Mouse (Mus musculus) hindbrain, embryonic 16.5 days (tissue): ENCODE results near the gene Ifitm6. TPM values are rescaled to one million over a fixed set of nuclear protein-coding genes. Genes with fewer than 3 reads are reported as not detected.

Source experiments
- ATAC-seq: fragments of 200-750 bp; cut with Nextera tagmentation; 2 replicates; pipeline ENCODE4 v1.8.0; 2017; ENCODE audit warnings: moderate TSS enrichment, moderate library complexity
- H3K27ac ChIP-seq: fragments of 300-500 bp; sonication (generic); 2 replicates; pipeline ENCODE4 v1.5.1; 2014; ENCODE audit warnings: low read depth, mild to moderate bottlenecking, control low read depth, low read length, moderate library complexity
- H3K27me3 ChIP-seq: fragments of 300-500 bp; sonication (generic); replicated peaks from 2 replicates; pipeline ENCODE4 v1.6.1; 2014; ENCODE audit warnings: low read length; ENCODE audit not compliant: control insufficient read depth, insufficient read depth
- H3K36me3 ChIP-seq: fragments of 300-500 bp; sonication (generic); 2 replicates; pipeline ENCODE4 v1.6.1; 2014; ENCODE audit warnings: mild to moderate bottlenecking, low read length, moderate library complexity, mixed read lengths; ENCODE audit not compliant: control insufficient read depth, insufficient read depth
- H3K4me1 ChIP-seq: fragments of 300-500 bp; sonication (generic); 2 replicates; pipeline ENCODE4 v1.6.1; 2014; ENCODE audit warnings: low read depth, low read length; ENCODE audit not compliant: control insufficient read depth, insufficient read depth
- H3K4me2 ChIP-seq: fragments of 300-500 bp; sonication (generic); 2 replicates; pipeline ENCODE4 v1.6.1; 2014; ENCODE audit warnings: mild to moderate bottlenecking, low read length, control low read depth, moderate library complexity
- H3K4me3 ChIP-seq: fragments of 300-500 bp; sonication (generic); 2 replicates; pipeline ENCODE4 v1.5.1; 2014; ENCODE audit warnings: mild to moderate bottlenecking, low read length, control low read depth, moderate library complexity
- H3K9ac ChIP-seq: fragments of 300-500 bp; sonication (generic); 2 replicates; pipeline ENCODE4 v1.6.1; 2014; ENCODE audit warnings: low read depth, mild to moderate bottlenecking, control low read depth, low read length, moderate library complexity
- H3K9me3 ChIP-seq: fragments of 300-500 bp; sonication (generic); 2 replicates; pipeline ENCODE4 v1.6.1; 2014; ENCODE audit warnings: mild to moderate bottlenecking, low read length, moderate library complexity; ENCODE audit not compliant: control insufficient read depth
- WGBS: fragments of 180-500 bp; shearing (Covaris S2); extraction: QIAGEN DNeasy Blood & Tissue Kit; methylation state at CpG from one replicate; pipeline ENCODE4 v1.1.7; 2014; 5-methylcytosine and 5-hydroxymethylcytosine counted together
- polyA plus RNA-seq: library from polyadenylated mRNA; unstranded; fragments of >200 nt; fragmentation: Nextera tagmentation; extraction: Ambion mirVana; gene quantifications from 2 replicates; pipeline ENCODE4 v1.2.1, GENCODE M21; 2015

The Ifitm6 gene
- polyA plus RNA-seq, 1 experiment from 2014 or later, result 0.83 TPM

DNA sequence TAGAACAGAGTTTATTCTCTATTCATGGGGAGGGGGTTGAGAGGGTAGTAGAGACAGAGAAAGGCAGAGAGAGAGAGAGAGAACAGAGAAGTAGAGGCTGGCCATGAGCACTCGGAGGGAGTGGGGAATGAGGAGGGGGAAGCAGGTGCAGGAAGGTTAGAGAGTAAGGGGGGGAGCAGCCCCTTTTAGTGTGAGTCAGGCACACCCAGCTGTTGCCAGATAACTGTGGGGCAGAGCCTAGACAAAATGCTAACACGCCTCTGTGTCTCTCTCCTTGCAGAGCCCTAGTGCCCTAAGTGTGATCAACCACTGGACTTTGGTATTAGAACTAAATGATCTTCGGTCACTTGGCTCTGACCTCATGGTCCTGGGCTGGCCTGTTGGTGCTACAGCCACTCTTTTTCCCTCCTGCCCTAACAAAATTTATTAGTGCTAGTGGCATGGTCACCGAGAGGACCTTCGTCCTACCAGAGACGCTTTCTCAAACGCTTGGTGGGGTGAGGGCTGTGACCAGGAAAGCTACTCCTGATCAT lies 6.4 kb downstream of the Ifitm6 start:
- Histone ChIP-seq H3K36me3 (no peaks in the 10 kb centered on the region), H3K27me3 (no peaks in the 10 kb centered on the region), H3K27ac (no peak overlapping the region), H3K9me3 (no peaks in the 10 kb centered on the region), H3K9ac (no peak overlapping the region), H3K4me3 (no peak overlapping the region), H3K4me1 (no peaks in the 10 kb centered on the region), H3K4me2 (no peak overlapping the region)
- ATAC-seq, result no peak
- 87% methylated on average over 7 of the region's 7 CpGs for WGBS

DNA sequence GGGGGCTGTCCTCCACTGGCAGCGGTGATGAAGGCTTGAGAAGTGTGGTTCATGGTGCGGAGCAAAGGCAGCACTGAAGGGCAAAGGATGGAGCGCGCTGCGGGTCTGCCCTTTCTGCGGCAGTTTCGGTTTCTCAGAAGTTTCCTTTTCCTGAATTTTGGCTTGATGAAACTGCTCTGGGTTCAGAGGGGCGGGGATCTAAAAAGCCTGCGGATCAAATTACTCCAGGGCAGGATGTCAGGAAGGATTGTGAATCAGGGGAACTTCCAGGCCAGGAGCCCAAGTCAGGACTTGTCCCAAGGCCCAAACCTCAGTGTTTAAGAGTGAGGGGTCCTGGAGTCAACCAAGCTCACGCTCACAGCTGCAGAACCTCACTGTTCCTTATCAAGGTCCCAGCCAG lies 7.1 kb downstream of the Ifitm6 start, which contains the start of gene Ifitm3:
Gene Ifitm3, minus strand, starts transcription at position 178 of the 400 bp plus-strand sequence.
- H3K4me2 ChIP-seq, result no peak within 1 kb of the TSS
- H3K4me3 ChIP-seq, result peak within 1 kb of the TSS; percentile 17; the same call in 1 of the 2 replicates
- no peaks in the 10 kb centered on the region for H3K4me1 ChIP-seq
- no peak within 1 kb of the TSS for H3K27ac ChIP-seq
- no peak within 1 kb of the TSS for H3K9ac ChIP-seq
- H3K9me3 ChIP-seq, result no peaks in the 10 kb centered on the region
- H3K27me3 ChIP-seq, result no peaks in the 10 kb centered on the region
- no peaks in the 10 kb centered on the region for H3K36me3 ChIP-seq
- no peak for ATAC-seq
- WGBS, result 26% methylated on average over 10 of the region's 10 CpGs

GRCm38 (mm10) chr7:141009665-141010064 lies 8.1 kb downstream of the Ifitm6 start:
- Histone ChIP-seq H3K9ac (no peak overlapping the region), H3K4me2 (no peak overlapping the region), H3K27ac (no peak overlapping the region), H3K4me1 (no peaks in the 10 kb centered on the region), H3K9me3 (no peaks in the 10 kb centered on the region), H3K4me3 (no peak overlapping the region), H3K27me3 (no peaks in the 10 kb centered on the region), H3K36me3 (no peaks in the 10 kb centered on the region)
- ATAC-seq, result no peak
- 93% methylated on average over 9 of the region's 9 CpGs for WGBS

- no peak for ATAC-seq
Measured at GRCm38 (mm10) chr7:141008938-141009660, 8.6 kb downstream of the Ifitm6 start.

GRCm38 (mm10) chr7:141008312-141008761 lies 9.4 kb downstream of the Ifitm6 start:
- H3K9ac ChIP-seq, result no peak overlapping the region
- H3K36me3 ChIP-seq, result no peaks in the 10 kb centered on the region
- no peaks in the 10 kb centered on the region for H3K27me3 ChIP-seq
- 4% methylated on average over 7 of the region's 7 CpGs for WGBS
- H3K4me2 ChIP-seq, result no peak overlapping the region
- no peak overlapping the region for H3K4me3 ChIP-seq
- no peaks in the 10 kb centered on the region for H3K9me3 ChIP-seq
- no peaks in the 10 kb centered on the region for H3K4me1 ChIP-seq
- no peak for ATAC-seq
- H3K27ac ChIP-seq, result no peak overlapping the region

More at GRCm38 (mm10) chr7:141008938-141009660, 8.6 kb downstream of the Ifitm6 start:
- Histone ChIP-seq H3K4me1 (no peaks in the 10 kb centered on the region), H3K9ac (no peak overlapping the region), H3K27ac (no peak overlapping the region), H3K27me3 (no peaks in the 10 kb centered on the region), H3K4me2 (peak overlapping the region; percentile 20; the same call in 1 of the 2 replicates), H3K36me3 (no peaks in the 10 kb centered on the region), H3K9me3 (no peaks in the 10 kb centered on the region), H3K4me3 (no peak overlapping the region)
- 8% methylated on average over 20 of the region's 20 CpGs for WGBS

DNA sequence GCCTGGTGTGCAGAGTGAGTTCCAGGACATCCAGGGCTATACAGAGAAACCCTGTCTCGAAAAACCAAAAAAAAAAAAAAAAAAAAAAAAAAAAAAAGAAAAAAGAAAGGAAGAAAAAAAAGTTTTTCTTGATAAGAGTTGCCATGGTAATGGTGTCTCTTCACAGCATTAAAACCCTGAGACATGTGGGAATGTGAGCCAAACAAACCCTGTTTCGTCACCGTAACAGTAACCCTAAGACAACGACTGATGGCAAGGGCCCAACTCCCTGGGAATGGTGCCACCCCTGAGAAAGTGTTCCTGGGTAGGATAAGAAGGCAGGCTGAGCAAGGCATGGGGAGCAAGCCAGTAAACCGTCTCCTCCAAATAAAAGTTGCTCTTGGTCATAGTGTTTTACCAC lies 10.8 kb downstream of the Ifitm6 start:
- Histone ChIP-seq H3K9me3 (no peaks in the 10 kb centered on the region), H3K36me3 (no peaks in the 10 kb centered on the region), H3K27ac (no peak overlapping the region), H3K4me2 (no peak overlapping the region), H3K27me3 (no peaks in the 10 kb centered on the region), H3K9ac (no peak overlapping the region), H3K4me3 (no peak overlapping the region), H3K4me1 (no peaks in the 10 kb centered on the region)
- WGBS, result 62% methylated on average over 5 of the region's 5 CpGs
- ATAC-seq, result no peak

GRCm38 (mm10) chr7:141006446-141006845 lies 11.3 kb downstream of the Ifitm6 start:
- H3K9ac ChIP-seq, result no peak overlapping the region
- no peak overlapping the region for H3K4me3 ChIP-seq
- WGBS, result 89% methylated on average over 6 of the region's 6 CpGs

DNA sequence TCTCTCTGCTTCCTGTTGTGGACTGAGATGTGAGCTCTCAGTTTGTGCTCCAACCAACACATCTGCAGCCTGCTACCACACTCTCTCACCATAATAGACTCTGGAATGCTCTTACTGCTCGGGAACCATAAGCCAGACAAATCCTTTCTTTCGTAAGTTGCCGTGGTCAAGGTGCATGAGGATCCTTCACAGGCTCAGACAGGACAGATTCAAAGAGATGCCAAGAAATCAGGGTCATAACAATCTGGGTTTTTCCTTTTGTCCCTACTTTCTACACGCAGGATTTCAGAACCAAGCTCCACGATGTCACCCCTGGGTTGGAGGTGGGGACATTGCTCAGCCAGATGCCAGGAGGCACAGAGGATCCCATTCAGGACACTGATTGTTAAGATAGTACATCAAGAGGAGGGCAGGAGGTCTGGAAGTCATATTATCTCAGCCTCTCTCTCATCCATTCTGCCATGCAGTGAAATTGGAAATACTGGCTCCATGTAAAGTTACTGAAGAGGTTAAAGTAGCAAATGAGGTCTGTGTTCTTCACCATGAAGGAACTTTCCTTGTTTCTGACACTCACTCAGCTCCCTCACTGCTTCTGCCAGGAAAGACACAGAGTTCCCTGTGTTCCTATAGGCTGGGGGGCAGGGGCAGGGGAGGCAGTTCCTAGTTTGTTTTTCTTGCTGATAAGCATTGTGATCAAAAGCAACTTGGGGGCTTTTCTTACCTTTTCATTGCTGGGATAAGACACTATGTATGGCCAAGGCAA lies 14.3 kb downstream of the Ifitm6 start:
- H3K9ac ChIP-seq, result no peak overlapping the region
- no peak overlapping the region for H3K27ac ChIP-seq
- H3K4me3 ChIP-seq, result no peak overlapping the region
- H3K27me3 ChIP-seq, result no peaks in the 10 kb centered on the region
- H3K9me3 ChIP-seq, result no peaks in the 10 kb centered on the region
- ATAC-seq, result no peak
- WGBS, result 87% methylated on average over 5 of the region's 5 CpGs
- no peaks in the 10 kb centered on the region for H3K4me1 ChIP-seq
- no peaks in the 10 kb centered on the region for H3K36me3 ChIP-seq
- H3K4me2 ChIP-seq, result no peak overlapping the region

More at GRCm38 (mm10) chr7:141006446-141006845, 11.3 kb downstream of the Ifitm6 start:
- no peak overlapping the region for H3K4me2 ChIP-seq
- H3K36me3 ChIP-seq, result no peaks in the 10 kb centered on the region
- no peaks in the 10 kb centered on the region for H3K4me1 ChIP-seq
- H3K27me3 ChIP-seq, result no peaks in the 10 kb centered on the region
- no peak for ATAC-seq
- no peak overlapping the region for H3K27ac ChIP-seq
- no peaks in the 10 kb centered on the region for H3K9me3 ChIP-seq
